Mouse (Mus musculus) stomach, postnatal 0 days (tissue): ENCODE results near the gene Dab1. TPM values are rescaled to one million over a fixed set of nuclear protein-coding genes. Genes with fewer than 3 reads are reported as not detected.
A peak's percentile ranks its signal among the peaks of the same experiment; 100 is the strongest.

Experiments
- ATAC-seq: fragments of 200-750 bp; cut with Nextera tagmentation; 2 replicates; pipeline ENCODE4 v1.8.0; 2017; ENCODE audit not compliant: low FRiP score, low TSS enrichment
- DNase-seq: peaks from one replicate; pipeline ENCODE4 v3.0.0-alpha.2; 2016; ENCODE audit warnings: low spot score
- H3K27ac ChIP-seq: fragments of 300-500 bp; sonication (generic); replicated peaks from 2 replicates; pipeline ENCODE4 v1.5.1; 2014; ENCODE audit warnings: mild to moderate bottlenecking, control low read depth
- H3K27me3 ChIP-seq: fragments of 300-500 bp; sonication (generic); 2 replicates; pipeline ENCODE4 v1.6.1; 2014; ENCODE audit warnings: low read length; ENCODE audit not compliant: control insufficient read depth, insufficient read depth
- H3K36me3 ChIP-seq: fragments of 300-500 bp; sonication (generic); 2 replicates; pipeline ENCODE4 v1.6.1; 2014; ENCODE audit warnings: low read length, mixed read lengths; ENCODE audit not compliant: control insufficient read depth, insufficient read depth
- H3K4me1 ChIP-seq: fragments of 300-500 bp; sonication (generic); replicated peaks from 2 replicates; pipeline ENCODE4 v1.6.1; 2014; ENCODE audit warnings: antibody characterized with exemption; ENCODE audit not compliant: control insufficient read depth, insufficient read depth
- H3K4me2 ChIP-seq: fragments of 300-500 bp; sonication (generic); replicated peaks from 2 replicates; pipeline ENCODE4 v1.6.1; 2014; ENCODE audit warnings: low read depth, mild to moderate bottlenecking, control low read depth, moderate library complexity
- H3K4me3 ChIP-seq: fragments of 300-500 bp; sonication (generic); 2 replicates; pipeline ENCODE4 v1.5.1; 2014; ENCODE audit warnings: low read depth, low read length, control low read depth
- H3K9ac ChIP-seq: fragments of 300-500 bp; sonication (generic); 2 replicates; pipeline ENCODE4 v1.6.1; 2014; ENCODE audit warnings: mild to moderate bottlenecking, low read length, control low read depth, mixed read lengths
- H3K9me3 ChIP-seq: fragments of 300-500 bp; sonication (generic); 2 replicates; pipeline ENCODE4 v1.6.1; 2016; ENCODE audit warnings: low read length; ENCODE audit not compliant: control insufficient read depth
- CTCF ChIP-seq: IDR thresholded peaks from 2 replicates; pipeline ENCODE4 v1.5.1; 2016; ENCODE audit warnings: antibody characterized with exemption, low read depth, mild to moderate bottlenecking, moderate library complexity
- EP300 ChIP-seq: optimal IDR thresholded peaks from 2 replicates; pipeline ENCODE3; 2016; ENCODE audit warnings: antibody characterized with exemption
- WGBS: fragments of 180-500 bp; shearing (Covaris S2); extraction: QIAGEN DNeasy Blood & Tissue Kit; methylation state at CpG from one replicate; pipeline ENCODE4 v1.1.7; 2014; 5-methylcytosine and 5-hydroxymethylcytosine counted together
- polyA plus RNA-seq: library from polyadenylated mRNA; unstranded; fragments of >200 nt; fragmentation: Nextera tagmentation; extraction: Ambion mirVana; gene quantifications from 2 replicates; pipeline ENCODE4 v1.2.1, GENCODE M21; 2015

Dab1 gene
- polyA plus RNA-seq, 1 experiment from 2014 or later: 7.4 TPM

- TF ChIP-seq CTCF (no peak), EP300 (no peak)
- DNase-seq: no peak
- Histone ChIP-seq H3K4me3 (no peak overlapping the region), H3K9ac (no peak overlapping the region), H3K27me3 (no peaks in the 10 kb centered on the region), H3K4me1 (no peaks in the 10 kb centered on the region), H3K36me3 (no peaks in the 10 kb centered on the region), H3K27ac (no peak overlapping the region), H3K9me3 (no peaks in the 10 kb centered on the region), H3K4me2 (no peak overlapping the region)
- WGBS: 61% methylated on average over 1 of the region's 1 CpGs
- ATAC-seq: no peak
These were observed 742.2 kb downstream of the Dab1 start for GRCm38 (mm10) chr4:104361345-104361744.

GRCm38 (mm10) chr4:104366491-104366890 lies 747.3 kb downstream of the Dab1 start:
- H3K4me3 ChIP-seq: peak overlapping the region; percentile 60
- no peaks in the 10 kb centered on the region for H3K27me3 ChIP-seq
- TF ChIP-seq EP300: no peak
- no peak for TF ChIP-seq CTCF
- H3K27ac ChIP-seq: no peak overlapping the region
- WGBS: 30% methylated on average over 8 of the region's 8 CpGs
- DNase-seq (no peak), ATAC-seq (no peak)
- H3K4me1 ChIP-seq: no peaks in the 10 kb centered on the region; the same call in 1 of the 2 replicates
- H3K36me3 ChIP-seq: no peaks in the 10 kb centered on the region
- peak overlapping the region; percentile 95 for H3K4me2 ChIP-seq
- H3K9ac ChIP-seq: no peak overlapping the region
- no peaks in the 10 kb centered on the region for H3K9me3 ChIP-seq

- DNase-seq: peak; percentile 74
- Histone ChIP-seq H3K4me3 (peak overlapping the region; percentile 60), H3K9ac (peak overlapping the region; percentile 50), H3K27me3 (no peaks in the 10 kb centered on the region), H3K4me1 (no peaks in the 10 kb centered on the region; the same call in 1 of the 2 replicates), H3K27ac (no peak overlapping the region), H3K36me3 (no peaks in the 10 kb centered on the region), H3K9me3 (no peaks in the 10 kb centered on the region), H3K4me2 (peak overlapping the region; percentile 95)
- TF ChIP-seq CTCF (peak; percentile 34; the same call in 1 of the 2 replicates), EP300 (no peak)
- WGBS: 1% methylated on average over 50 of the region's 94 CpGs
- ATAC-seq: peak; percentile 86
These were observed 748.0 kb downstream of the Dab1 start for GRCm38 (mm10) chr4:104366894-104367740.

GRCm38 (mm10) chr4:104367741-104368411 lies 748.7 kb downstream of the Dab1 start:
- H3K36me3 ChIP-seq: no peaks in the 10 kb centered on the region
- no peaks in the 10 kb centered on the region for H3K9me3 ChIP-seq
- peak; percentile 63 for ATAC-seq
- whole genome bisulfite sequencing: under 1% methylated on average over 46 of the region's 48 CpGs
- H3K27me3 ChIP-seq: no peaks in the 10 kb centered on the region
- peak overlapping the region; percentile 50 for H3K9ac ChIP-seq
- H3K4me1 ChIP-seq: no peaks in the 10 kb centered on the region; the same call in 1 of the 2 replicates
- no peak for TF ChIP-seq EP300
- TF ChIP-seq CTCF: no peak
- peak overlapping the region; percentile 60 for H3K4me3 ChIP-seq
- H3K27ac ChIP-seq: no peak overlapping the region
- peak; percentile 23 for DNase-seq
- H3K4me2 ChIP-seq: peak overlapping the region; percentile 95

- ATAC-seq: 0 out of 2 replicates have a peak, but pooled peaks have one; percentile 21
- peak; percentile 37 for DNase-seq
- peak overlapping the region; percentile 95 for H3K4me2 ChIP-seq
- no peak overlapping the region for H3K9ac ChIP-seq
- H3K9me3 ChIP-seq: no peaks in the 10 kb centered on the region
- peak overlapping the region; percentile 60 for H3K4me3 ChIP-seq
- no peaks in the 10 kb centered on the region for H3K27me3 ChIP-seq
- no peaks in the 10 kb centered on the region; the same call in 1 of the 2 replicates for H3K4me1 ChIP-seq
- TF ChIP-seq CTCF (peak; percentile 54), EP300 (no peak)
- H3K27ac ChIP-seq: no peak overlapping the region
- WGBS: 1% methylated on average over 20 of the region's 20 CpGs
- no peaks in the 10 kb centered on the region for H3K36me3 ChIP-seq
These were observed 749.4 kb downstream of the Dab1 start for GRCm38 (mm10) chr4:104368561-104369021.
